Mouse (Mus musculus) lung, adult 2 months (tissue): Measurements from ENCODE around the gene Ncoa1. TPM values are rescaled to one million over a fixed set of nuclear protein-coding genes. Genes with fewer than 3 reads are reported as not detected.

Source experiments
- DNase-seq: peaks from one replicate; pipeline ENCODE4 v3.0.0; 2022
- H3K4me1 ChIP-seq: fragments of 200-500 bp; 2 replicates; pipeline ENCODE4 v1.6.1; 2011; ENCODE audit warnings: low read length; ENCODE audit not compliant: control insufficient read depth, insufficient read depth
- H3K4me3 ChIP-seq: fragments of 200-500 bp; replicated peaks from 2 replicates; pipeline ENCODE3; 2011; ENCODE audit warnings: low read depth, mild to moderate bottlenecking, control low read depth, low read length; ENCODE audit errors: extremely low read depth
- CTCF ChIP-seq: fragments of 200-500 bp; IDR thresholded peaks from 2 replicates; pipeline ENCODE4 v1.5.1; 2011; ENCODE audit warnings: mild to moderate bottlenecking, low read length, control low read depth; ENCODE audit not compliant: insufficient read depth
- POLR2A ChIP-seq: fragments of 200-500 bp; IDR thresholded peaks from 2 replicates; pipeline ENCODE4 v1.6.1; 2011; ENCODE audit warnings: low read depth, mild to moderate bottlenecking, control low read depth, low read length, borderline replicate concordance; ENCODE audit errors: extremely low read depth
- WGBS: fragments of 180-500 bp; shearing (Covaris S2); methylation state at CpG from one replicate; pipeline ENCODE4 v1.1.7; 2018; 5-methylcytosine and 5-hydroxymethylcytosine counted together
- polyA plus RNA-seq: library from polyadenylated mRNA; depleted of rRNA; stranded (reverse); fragments of >200 nt; gene quantifications from 2 replicates; pipeline ENCODE4 v1.2.3, GENCODE M21; 2012

Ncoa1 gene
- polyA plus RNA-seq, 1 experiment: 27.8 TPM

GRCm38 (mm10) chr12:4505298-4505697, 28.3 kb upstream of the Ncoa1 start:
- Histone ChIP-seq H3K4me3 (no peak overlapping the region), H3K4me1 (no peaks in the 10 kb centered on the region)
- WGBS: 59% methylated on average over 6 of the region's 6 CpGs
- no peak for TF ChIP-seq POLR2A
- TF ChIP-seq CTCF: no peak
- DNase-seq: no peak

- Histone ChIP-seq H3K4me3 (no peak overlapping the region), H3K4me1 (no peaks in the 10 kb centered on the region)
- 72% methylated on average over 2 of the region's 2 CpGs for WGBS
- DNase-seq: no peak
- TF ChIP-seq POLR2A: no peak
- TF ChIP-seq CTCF: no peak
Measured at GRCm38 (mm10) chr12:4503673-4504326, 26.8 kb upstream of the Ncoa1 start.

DNA sequence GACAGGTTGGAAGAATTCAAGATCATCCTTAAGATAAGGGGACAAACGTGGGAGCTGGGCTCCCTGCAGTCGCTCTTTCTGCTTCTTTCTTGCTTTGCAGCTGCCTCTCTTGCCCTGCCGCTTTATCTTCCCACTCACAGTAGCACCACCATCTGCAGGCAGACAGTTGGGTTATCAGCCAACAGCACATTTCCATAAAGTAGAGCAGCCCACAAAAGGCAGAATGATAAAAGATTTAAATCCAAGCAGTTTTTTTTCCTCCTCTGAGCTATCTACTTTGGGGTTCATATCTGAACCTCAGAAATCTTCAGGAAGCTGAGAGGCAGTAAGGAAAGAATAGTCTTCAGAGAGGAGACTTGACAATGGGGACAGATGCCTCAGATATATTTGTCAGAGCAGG, 24.9 kb upstream of the Ncoa1 start:
- 53% methylated on average over 3 of the region's 3 CpGs for WGBS
- no peak for TF ChIP-seq POLR2A
- TF ChIP-seq CTCF: no peak
- Histone ChIP-seq H3K4me3 (no peak overlapping the region), H3K4me1 (no peaks in the 10 kb centered on the region)
- no peak for DNase-seq

DNA sequence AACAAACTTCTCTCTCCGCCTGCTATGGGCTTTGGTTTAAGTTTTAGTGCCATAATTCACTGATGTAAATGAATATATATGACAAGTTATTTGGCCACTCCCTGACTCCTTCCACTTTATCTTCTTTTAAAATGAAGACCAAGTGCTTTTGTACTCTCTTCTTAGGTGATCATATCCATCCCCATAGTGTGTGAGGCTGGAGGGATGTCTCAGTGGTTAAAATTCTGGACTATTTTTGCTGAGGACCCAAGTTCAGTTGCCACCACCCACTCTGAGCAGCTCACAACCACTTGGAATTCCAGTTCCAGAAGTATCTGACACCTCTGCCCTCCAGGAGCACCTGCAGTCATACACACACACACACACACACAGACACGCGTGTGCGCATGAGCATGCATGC, 23.5 kb upstream of the Ncoa1 start:
- no peak for TF ChIP-seq CTCF
- no peak for TF ChIP-seq POLR2A
- no peak for DNase-seq

DNA sequence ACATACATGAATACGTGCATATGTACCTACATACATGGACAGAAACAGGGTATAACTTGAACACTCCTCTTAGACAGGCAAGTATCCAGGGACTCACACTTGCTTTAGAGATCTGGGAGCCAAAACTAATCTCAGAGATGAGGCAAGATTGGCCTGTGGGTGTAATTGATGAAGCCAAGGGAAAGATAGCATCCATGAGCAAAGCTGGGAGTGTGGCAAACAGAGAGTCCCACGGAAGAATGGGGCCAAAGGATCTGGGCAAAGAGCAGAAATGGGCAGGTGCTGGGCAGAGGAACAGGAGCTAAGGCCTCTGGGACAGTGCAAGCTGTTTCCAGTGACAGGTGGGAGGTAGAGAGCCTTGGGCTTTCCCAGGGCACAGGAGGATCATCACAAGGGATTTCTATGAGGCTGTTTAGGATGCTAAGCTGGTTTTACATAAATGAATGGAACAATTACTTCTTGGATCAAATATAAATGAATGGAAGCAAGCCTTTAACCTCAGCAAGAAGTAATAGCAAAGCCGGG, 22.7 kb upstream of the Ncoa1 start:
- DNase-seq: no peak
- WGBS: 74% methylated on average over 3 of the region's 3 CpGs
- Histone ChIP-seq H3K4me1 (no peaks in the 10 kb centered on the region), H3K4me3 (no peak overlapping the region)
- no peak for TF ChIP-seq POLR2A
- no peak for TF ChIP-seq CTCF

More for the DNA sequence above, 23.5 kb upstream of the Ncoa1 start:
- Histone ChIP-seq H3K4me1 (no peaks in the 10 kb centered on the region), H3K4me3 (no peak overlapping the region)
- WGBS: 92% methylated on average over 4 of the region's 4 CpGs

- TF ChIP-seq POLR2A: no peak
- no peak for TF ChIP-seq CTCF
- Histone ChIP-seq H3K4me1 (no peaks in the 10 kb centered on the region; the same call in 1 of the 2 replicates), H3K4me3 (no peak overlapping the region)
- DNase-seq: no peak
- 56% methylated on average over 6 of the region's 6 CpGs for WGBS
Measured at GRCm38 (mm10) chr12:4488411-4488810, 11.4 kb upstream of the Ncoa1 start.

DNA sequence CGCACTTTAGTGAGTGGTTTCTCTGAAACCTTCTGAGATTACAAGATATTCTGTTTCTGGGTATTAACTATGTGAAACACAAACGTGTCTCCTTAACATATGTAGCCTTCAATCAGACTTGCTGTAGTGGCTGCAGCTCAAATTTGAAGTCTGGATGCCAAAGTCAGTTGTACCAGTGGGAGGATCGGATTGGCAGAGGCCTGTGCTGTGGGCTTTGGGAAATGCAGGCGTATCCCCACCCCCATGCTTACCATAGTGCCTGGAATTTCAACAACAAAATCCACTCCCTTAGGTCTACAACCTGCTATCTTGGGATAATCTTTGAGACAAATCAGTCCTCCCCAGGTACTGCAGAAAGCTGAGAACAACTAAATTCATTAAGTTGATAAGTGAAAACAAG, 6.4 kb upstream of the Ncoa1 start:
- no peaks in the 10 kb centered on the region; the same call in 1 of the 2 replicates for H3K4me1 ChIP-seq
- DNase-seq: no peak
- no peak overlapping the region for H3K4me3 ChIP-seq
- TF ChIP-seq CTCF: no peak
- 80% methylated on average over 4 of the region's 4 CpGs for WGBS

DNA sequence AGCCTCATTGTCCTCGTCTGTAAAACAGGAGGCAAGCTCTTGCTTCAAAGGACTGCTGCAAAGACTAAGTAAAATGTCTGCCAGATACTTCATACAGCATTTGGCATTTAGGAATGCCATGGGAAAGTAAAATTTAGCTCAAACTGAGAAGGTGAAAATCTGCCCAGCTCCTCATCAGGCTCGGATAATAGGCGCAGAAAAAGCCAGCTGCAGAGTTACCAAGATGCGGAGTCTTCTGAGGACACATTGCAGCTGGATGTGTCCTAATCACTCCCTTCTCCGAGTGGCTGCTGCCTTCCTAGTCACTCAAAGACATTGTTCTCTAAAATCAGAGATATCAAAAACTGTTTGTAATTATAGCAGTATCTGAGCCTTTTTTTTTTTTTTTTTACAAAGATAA, 4.7 kb upstream of the Ncoa1 start:
- Histone ChIP-seq H3K4me1 (no peaks in the 10 kb centered on the region), H3K4me3 (no peak overlapping the region)
- WGBS: 70% methylated on average over 5 of the region's 5 CpGs
- TF ChIP-seq CTCF (no peak), POLR2A (no peak)
- DNase-seq: no peak

DNA sequence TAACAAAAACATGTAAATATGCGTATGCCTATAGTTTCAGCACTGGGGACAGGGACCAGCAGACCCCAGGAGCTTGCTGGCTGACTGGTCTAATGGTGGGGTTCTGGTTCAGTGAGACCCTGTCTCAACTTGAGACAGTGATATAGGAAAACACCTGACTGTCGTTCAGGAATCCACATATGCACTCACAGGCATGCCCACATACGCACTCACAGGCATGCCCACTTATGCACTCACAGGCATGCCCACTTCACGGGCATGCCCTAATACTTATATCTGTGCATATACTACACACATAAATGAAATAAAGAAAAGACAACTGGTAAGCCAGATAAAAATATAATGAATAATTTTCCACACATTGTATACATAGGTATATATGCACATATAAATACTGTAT, 3.3 kb upstream of the Ncoa1 start:
- 83% methylated on average over 4 of the region's 4 CpGs for WGBS
- no peaks in the 10 kb centered on the region; the same call in 1 of the 2 replicates for H3K4me1 ChIP-seq
- H3K4me3 ChIP-seq: no peak overlapping the region
- TF ChIP-seq CTCF (no peak), POLR2A (no peak)
- DNase-seq: no peak

DNA sequence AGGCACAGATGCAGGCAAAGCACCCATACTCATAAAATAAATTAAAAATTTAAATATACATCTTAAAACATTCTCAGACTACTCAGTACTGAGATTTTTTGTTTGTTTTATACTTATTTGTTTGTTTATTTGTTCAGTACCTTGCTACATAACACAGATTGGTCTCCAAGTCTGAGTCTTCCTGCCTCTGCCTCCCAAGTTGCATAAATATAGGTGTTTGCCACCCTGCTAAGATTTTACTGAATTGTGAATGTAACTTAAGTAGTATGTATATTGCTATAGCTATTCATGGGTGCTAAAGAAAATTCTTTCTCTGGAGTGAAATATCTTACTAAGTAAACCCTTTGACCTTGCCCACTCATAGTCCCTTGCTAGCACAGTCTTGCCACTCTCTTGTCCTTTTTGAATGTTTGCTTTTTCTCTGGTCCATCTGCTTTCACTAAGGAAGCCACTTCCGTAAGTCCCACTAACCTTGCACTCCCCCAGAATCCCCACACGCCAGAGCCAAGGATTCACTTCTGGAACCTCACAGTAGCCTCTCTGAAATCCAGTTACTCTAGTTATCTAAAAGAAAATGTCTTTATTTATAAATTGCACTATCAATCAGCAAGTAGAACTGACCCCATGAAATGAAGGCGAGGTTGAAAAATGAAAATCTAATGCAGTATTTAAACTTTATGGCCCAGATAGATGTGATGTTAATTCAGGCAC, 2.3 kb upstream of the Ncoa1 start:
- H3K4me1 ChIP-seq: no peaks in the 10 kb centered on the region; the same call in 1 of the 2 replicates
- no peak overlapping the region for H3K4me3 ChIP-seq
- TF ChIP-seq POLR2A (no peak), CTCF (no peak)
- DNase-seq: no peak
- 89% methylated on average over 3 of the region's 3 CpGs for WGBS
